Mouse (Mus musculus): ENCODE data around the gene Hrh2. TPM values are rescaled to one million over a fixed set of nuclear protein-coding genes. Genes with fewer than 3 reads are reported as not detected.

Hrh2 gene
- polyA plus RNA-seq, 1 experiment from 2014 or later = 0.06 TPM

DNA sequence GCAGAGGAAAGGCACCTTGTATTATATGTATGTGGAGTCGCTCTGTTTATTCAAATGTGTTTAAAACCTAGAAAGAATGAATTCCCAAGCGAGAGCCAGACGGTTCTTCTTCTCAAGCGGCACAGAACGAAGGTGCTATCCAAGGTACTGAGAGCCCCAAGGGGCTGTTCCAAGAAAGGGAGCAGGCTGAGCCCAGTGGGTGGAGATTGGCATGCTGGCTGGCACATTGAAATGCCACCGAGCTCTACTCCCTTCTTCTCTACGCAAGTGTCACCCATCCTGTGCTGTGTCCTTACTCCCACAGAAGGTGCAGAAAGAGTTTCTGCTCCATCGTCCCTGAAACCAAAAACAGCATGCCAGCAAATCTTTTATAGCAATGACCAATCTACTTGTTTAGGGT is 68.4 kb downstream of the Hrh2 start:
- Histone ChIP-seq H3K4me1 (peaks cover 21% of the 10 kb centered on the region), H3K36me3 (replicated peaks) (no peaks in the 10 kb centered on the region), H3K27ac (no peak overlapping the region), H3K9me3 (no peaks in the 10 kb centered on the region), H3K4me3 (no peak overlapping the region), H3K27me3 (ENCODE audit: poor library complexity, severe bottlenecking) (peaks cover 7% of the 10 kb centered on the region; the same call in 1 of the 2 replicates)
- DNase-seq (ENCODE audit: extremely low spot score, low spot score) = no peak
- 38% methylated on average over 8 of the region's 8 CpGs for WGBS

DNA sequence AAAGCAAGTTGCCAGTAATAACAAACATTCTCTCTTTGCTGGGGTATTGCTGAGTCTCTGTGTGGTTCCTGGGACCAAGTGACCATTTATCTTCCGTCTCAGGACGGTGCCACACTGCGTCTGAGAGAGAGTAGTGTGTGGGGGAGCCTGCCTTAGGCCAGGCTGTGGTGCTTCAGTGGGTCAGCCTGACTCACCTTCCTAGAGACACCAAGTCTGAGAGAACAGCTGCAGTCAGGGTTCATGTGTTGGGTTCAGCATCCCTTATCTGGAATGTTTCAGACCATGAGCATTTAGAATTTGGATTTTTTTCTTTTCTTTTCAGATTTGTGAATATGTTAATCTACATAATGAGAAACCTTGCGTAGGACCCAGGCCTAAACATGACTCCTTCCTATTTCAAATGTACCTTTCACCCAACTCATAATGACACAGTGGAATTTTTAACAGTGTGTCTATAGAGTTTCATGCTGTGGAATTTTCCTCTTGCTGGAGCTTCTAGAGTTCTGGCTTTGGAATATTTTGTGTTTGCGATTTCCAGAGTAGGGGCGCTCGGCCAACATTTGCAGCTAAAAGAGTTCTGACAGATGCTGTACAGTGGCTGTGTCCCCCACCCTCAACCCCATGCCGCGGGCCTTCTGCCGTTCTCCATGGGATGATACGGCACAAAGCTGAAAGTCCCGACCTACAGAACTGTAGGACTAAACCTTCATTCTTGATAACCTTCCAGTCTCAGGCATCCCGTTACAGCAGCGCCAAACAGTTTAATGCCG is 71.0 kb downstream of the Hrh2 start:
- no peak for DNase-seq (ENCODE audit: extremely low spot score, low spot score)
- Histone ChIP-seq H3K36me3 (replicated peaks) (no peaks in the 10 kb centered on the region), H3K27ac (no peak overlapping the region), H3K4me3 (no peak overlapping the region), H3K4me1 (peaks cover 28% of the 10 kb centered on the region), H3K9me3 (no peaks in the 10 kb centered on the region), H3K27me3 (ENCODE audit: poor library complexity, severe bottlenecking) (0 out of 2 replicates have a peak, but pooled peaks cover 6% of the 10 kb centered on the region)
- WGBS = 92% methylated on average over 15 of the region's 15 CpGs

DNA sequence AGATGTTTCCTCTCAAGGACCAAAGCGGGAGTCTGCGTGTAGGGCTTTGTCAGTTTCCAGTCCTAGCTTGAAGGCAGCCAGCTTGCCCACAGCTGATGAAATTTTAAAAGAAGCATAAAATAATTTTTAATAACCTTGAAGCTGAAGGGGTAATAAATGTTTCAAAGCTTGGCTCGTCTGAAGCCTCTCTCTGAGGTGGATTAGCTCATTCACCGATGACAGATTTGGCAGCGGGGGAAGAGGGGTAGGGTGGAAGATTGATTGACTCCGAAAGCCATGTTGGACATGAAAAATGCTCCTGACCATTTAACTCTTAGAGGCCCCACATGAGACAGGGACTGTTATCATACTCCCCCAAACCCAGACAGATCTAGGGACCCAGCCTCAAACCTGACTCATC is 71.7 kb downstream of the Hrh2 start:
- H3K4me3 ChIP-seq = no peak overlapping the region
- H3K27ac ChIP-seq = no peak overlapping the region; the same call in 1 of the 2 replicates
- 88% methylated on average over 6 of the region's 6 CpGs for WGBS
- no peak for DNase-seq (ENCODE audit: extremely low spot score, low spot score)
- peaks cover 22% of the 10 kb centered on the region for H3K4me1 ChIP-seq
- no peaks in the 10 kb centered on the region for H3K36me3 ChIP-seq (replicated peaks)
- H3K27me3 ChIP-seq (ENCODE audit: poor library complexity, severe bottlenecking) = 0 out of 2 replicates have a peak, but pooled peaks cover 6% of the 10 kb centered on the region
- H3K9me3 ChIP-seq = no peaks in the 10 kb centered on the region

DNA sequence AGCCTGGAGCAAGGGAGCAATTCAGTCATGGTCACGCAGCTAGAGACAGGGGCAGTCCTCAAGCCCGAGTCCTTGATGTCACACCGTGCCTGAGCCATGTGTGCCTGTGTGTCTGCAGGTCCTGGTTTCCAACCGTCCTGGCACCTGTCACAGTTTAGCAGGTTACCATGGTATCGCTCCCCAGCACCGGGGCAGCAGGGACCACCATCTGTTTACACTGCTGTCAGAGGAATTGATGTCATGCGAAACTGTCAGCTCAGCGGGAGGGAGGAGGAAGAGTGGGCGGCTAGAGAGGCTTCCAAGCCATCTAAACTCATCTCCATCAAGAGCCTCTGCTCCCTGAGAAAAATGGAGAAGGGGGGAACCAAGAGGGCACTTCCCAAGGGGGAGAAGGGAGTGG is 74.5 kb downstream of the Hrh2 start:
- no peak for DNase-seq (ENCODE audit: extremely low spot score, low spot score)

DNA sequence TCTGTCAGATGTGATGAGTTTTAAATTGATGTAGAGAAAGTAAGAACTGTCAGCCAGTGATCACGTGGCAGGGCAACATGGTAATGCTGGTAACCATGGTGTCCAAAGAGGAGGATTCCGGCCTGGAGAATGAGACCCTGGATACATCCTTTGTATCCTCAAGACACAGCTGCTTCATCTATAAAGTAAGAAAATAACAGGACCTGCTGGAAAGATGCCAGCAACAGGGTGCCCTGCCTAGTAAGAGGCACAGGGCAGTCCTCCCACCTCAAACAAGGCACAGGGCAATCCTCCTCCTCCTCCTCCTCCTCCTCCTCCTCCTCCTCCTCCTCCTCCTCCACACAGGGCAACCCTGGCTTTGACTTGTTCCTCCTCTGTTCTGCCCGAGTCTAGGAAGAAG is 77.2 kb downstream of the Hrh2 start:
- 71% methylated on average over 3 of the region's 3 CpGs for WGBS
- Histone ChIP-seq H3K27ac (no peak overlapping the region), H3K4me1 (peaks cover 24% of the 10 kb centered on the region), H3K27me3 (ENCODE audit: poor library complexity, severe bottlenecking) (no peaks in the 10 kb centered on the region), H3K36me3 (replicated peaks) (no peaks in the 10 kb centered on the region), H3K4me3 (no peak overlapping the region), H3K9me3 (no peaks in the 10 kb centered on the region)
- DNase-seq (ENCODE audit: extremely low spot score, low spot score) = no peak

More for the DNA sequence above, 74.5 kb downstream of the Hrh2 start:
- peaks cover 28% of the 10 kb centered on the region for H3K4me1 ChIP-seq
- no peak overlapping the region for H3K4me3 ChIP-seq
- no peaks in the 10 kb centered on the region for H3K9me3 ChIP-seq
- H3K36me3 ChIP-seq (replicated peaks) = no peaks in the 10 kb centered on the region
- H3K27ac ChIP-seq = no peak overlapping the region
- 51% methylated on average over 9 of the region's 9 CpGs for WGBS
- no peaks in the 10 kb centered on the region for H3K27me3 ChIP-seq (ENCODE audit: poor library complexity, severe bottlenecking)

DNA sequence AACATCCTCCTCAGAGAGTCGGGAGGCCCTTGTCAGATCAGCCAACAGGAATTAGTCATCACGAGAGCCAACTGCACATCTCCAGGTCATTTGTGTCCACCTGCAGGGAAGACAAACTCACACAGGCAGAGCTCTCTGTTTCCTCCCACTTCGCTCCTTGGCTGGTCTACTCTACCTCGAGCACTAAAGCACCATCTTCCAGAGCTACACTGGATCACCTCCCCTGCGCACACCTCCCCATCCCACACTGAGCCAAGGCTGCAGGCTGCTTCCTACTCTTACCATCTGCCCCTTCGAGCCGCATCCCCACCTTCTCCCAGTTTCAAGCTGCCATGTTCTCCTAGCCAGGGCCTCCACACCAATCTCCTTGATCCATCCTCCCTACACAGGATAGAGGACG is 77.7 kb downstream of the Hrh2 start:
- no peak for DNase-seq (ENCODE audit: extremely low spot score, low spot score)
- Histone ChIP-seq H3K4me3 (no peak overlapping the region), H3K27me3 (ENCODE audit: poor library complexity, severe bottlenecking) (no peaks in the 10 kb centered on the region), H3K4me1 (peaks cover 18% of the 10 kb centered on the region), H3K9me3 (no peaks in the 10 kb centered on the region), H3K27ac (no peak overlapping the region), H3K36me3 (replicated peaks) (no peaks in the 10 kb centered on the region)
- 82% methylated on average over 8 of the region's 8 CpGs for WGBS

DNA sequence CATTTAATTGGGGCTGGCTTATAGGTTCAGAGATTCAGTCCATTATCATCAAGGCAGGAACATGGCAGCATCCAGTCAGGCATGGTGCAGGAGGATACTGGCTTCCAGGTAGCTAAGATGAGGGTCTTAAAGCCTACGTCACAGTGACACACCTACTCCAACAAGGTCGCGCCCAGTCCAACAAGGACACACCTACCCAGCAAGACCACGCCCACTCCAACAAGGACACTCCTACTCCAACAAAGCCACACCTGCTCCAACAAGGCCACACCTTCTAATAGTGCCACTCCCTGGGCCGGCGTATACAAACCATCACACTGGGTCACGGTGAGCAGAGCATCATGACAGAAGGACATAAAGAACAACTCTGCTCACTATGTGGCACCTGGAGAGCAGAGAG is 80.1 kb downstream of the Hrh2 start:
- Histone ChIP-seq H3K27ac (no peak overlapping the region), H3K27me3 (ENCODE audit: poor library complexity, severe bottlenecking) (no peaks in the 10 kb centered on the region), H3K9me3 (no peaks in the 10 kb centered on the region), H3K4me1 (0 out of 2 replicates have a peak, but pooled peaks cover 6% of the 10 kb centered on the region), H3K36me3 (replicated peaks) (no peaks in the 10 kb centered on the region), H3K4me3 (no peak overlapping the region)
- 95% methylated on average over 7 of the region's 7 CpGs for WGBS
- no peak for DNase-seq (ENCODE audit: extremely low spot score, low spot score)

DNA sequence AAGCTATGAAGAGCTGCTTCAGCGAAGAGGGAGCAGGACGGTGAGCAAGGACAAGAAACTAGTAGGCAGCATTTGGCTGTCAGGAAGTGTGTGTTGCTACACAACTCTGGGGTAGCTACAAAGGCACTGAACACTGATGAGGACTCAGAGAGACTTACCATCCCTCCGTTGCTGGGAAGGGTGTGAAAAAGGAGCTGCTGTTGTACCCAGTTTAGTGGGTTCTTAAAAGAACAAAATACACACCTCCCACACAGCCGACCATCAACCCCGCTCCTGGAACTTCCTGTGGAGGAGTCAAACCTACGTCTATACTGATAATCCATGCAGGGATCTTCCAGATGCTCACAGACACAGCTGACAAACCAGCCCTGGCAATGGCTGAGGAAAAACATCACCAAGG is 85.5 kb downstream of the Hrh2 start:
- peaks cover 10% of the 10 kb centered on the region for H3K4me1 ChIP-seq
- H3K27ac ChIP-seq = no peak overlapping the region
- no peaks in the 10 kb centered on the region for H3K9me3 ChIP-seq
- peaks cover 21% of the 10 kb centered on the region for H3K27me3 ChIP-seq (ENCODE audit: poor library complexity, severe bottlenecking)
- H3K4me3 ChIP-seq = no peak overlapping the region
- WGBS = 93% methylated on average over 6 of the region's 6 CpGs
- H3K36me3 ChIP-seq (replicated peaks) = no peaks in the 10 kb centered on the region
- DNase-seq (ENCODE audit: extremely low spot score, low spot score) = no peak

DNA sequence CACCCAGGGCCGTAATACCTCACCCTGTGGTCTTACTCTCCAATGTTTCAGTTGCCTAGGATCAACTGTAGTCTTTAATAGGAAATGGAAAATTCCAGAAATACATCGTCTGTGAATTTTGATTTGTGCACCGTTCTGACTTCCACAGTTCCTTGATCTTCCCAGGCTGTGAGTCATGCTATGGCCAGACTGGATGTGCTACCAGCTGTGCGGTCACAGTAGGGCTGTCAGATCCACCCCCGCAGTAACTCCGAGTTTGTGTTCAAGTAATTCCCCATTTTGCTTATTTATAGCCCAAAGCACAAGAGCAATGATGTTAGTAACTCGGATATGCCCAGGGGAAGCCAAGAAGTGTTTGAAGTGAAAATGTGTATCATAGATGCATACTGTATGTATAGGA is 88.4 kb downstream of the Hrh2 start:
- Histone ChIP-seq H3K4me3 (no peak overlapping the region), H3K27me3 (ENCODE audit: poor library complexity, severe bottlenecking) (peaks cover 43% of the 10 kb centered on the region), H3K36me3 (replicated peaks) (no peaks in the 10 kb centered on the region), H3K9me3 (no peaks in the 10 kb centered on the region; the same call in 1 of the 2 replicates), H3K4me1 (peaks cover 20% of the 10 kb centered on the region), H3K27ac (no peak overlapping the region)
- 91% methylated on average over 7 of the region's 7 CpGs for WGBS
- no peak for DNase-seq (ENCODE audit: extremely low spot score, low spot score)

DNA sequence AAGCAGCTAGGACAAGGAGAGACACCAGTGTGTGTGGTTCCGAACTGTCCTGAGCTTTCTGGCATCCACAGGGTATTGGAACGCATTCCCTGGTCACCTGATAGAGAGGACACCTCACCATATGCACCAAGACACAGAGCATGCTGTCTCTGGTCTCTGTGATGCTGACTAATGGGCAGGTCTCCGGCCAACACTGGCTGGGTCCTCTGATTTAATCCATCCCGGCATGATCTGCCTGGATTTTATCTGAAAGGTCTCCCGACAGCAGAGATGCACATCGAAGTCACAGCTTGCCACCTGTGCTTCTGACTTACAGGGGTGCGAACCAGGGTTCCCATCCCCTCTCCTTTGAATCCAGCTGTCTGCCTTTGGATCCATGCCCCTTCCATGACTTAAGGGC is 89.2 kb downstream of the Hrh2 start:
- 74% methylated on average over 7 of the region's 7 CpGs for WGBS
- no peaks in the 10 kb centered on the region for H3K36me3 ChIP-seq (replicated peaks)
- no peaks in the 10 kb centered on the region; the same call in 1 of the 2 replicates for H3K9me3 ChIP-seq
- H3K4me3 ChIP-seq = no peak overlapping the region
- H3K27me3 ChIP-seq (ENCODE audit: poor library complexity, severe bottlenecking) = peaks cover 43% of the 10 kb centered on the region
- no peak for DNase-seq (ENCODE audit: extremely low spot score, low spot score)
- H3K4me1 ChIP-seq = peaks cover 20% of the 10 kb centered on the region
- H3K27ac ChIP-seq = no peak overlapping the region

DNA sequence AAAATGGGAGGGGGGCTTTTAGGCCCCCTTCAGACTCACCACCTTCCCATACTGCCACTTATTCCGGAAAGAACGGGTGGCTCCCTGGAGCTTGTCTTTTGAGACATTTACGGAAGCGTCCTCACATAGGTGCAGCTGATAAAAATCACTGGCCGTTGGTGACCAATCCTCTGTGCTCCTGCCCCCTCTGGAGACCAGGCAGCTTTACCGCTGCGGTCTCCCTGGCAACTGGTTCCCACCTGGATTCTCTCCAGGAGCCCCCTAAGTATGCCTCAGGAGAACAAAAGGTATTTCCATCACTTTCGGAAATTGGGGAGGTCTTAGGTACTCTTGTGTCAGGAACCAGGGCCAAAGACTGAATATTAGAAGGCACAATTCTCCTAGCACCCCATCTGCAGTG is 89.7 kb downstream of the Hrh2 start:
- Histone ChIP-seq H3K27ac (no peak overlapping the region), H3K4me3 (no peak overlapping the region), H3K9me3 (no peaks in the 10 kb centered on the region; the same call in 1 of the 2 replicates), H3K27me3 (ENCODE audit: poor library complexity, severe bottlenecking) (peaks cover 43% of the 10 kb centered on the region), H3K36me3 (replicated peaks) (no peaks in the 10 kb centered on the region), H3K4me1 (peaks cover 20% of the 10 kb centered on the region)
- 33% methylated on average over 8 of the region's 8 CpGs for WGBS
- DNase-seq (ENCODE audit: extremely low spot score, low spot score) = no peak

DNA sequence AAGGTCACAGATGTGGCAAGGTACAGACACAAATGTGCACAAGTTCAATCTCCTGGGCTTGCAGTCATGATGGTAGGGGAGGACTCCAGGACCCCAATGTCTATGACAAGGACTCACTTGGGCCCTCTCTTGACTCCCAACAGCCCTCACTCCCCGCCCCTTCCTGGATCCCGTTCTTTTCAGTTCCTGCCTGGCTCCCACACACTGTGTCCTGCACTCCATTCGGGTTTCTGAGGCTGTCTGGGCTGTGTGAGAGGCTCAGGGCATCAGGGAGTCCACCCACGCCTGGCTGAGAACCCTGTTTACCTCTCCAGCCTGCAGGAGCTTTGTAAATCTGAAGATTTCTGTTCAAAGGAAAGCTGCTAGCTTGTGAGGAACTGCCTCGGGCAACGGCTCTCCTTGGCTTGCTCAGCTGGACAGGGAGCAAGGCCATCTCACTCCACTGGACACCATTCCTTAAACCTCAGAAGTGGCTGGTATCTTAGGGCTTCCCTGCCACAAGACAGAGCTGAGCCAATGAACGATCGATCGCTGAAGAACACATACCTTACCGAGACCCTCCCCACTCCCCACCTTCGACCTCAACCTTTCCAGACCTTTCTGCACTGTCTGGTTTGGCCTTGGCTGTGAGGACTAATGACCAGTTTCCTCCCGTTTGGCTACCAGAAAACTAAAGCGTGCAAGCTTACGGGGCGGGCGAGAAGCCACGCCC is 90.4 kb downstream of the Hrh2 start:
- H3K4me3 ChIP-seq = peak overlapping the region; percentile 41
- peak overlapping the region; percentile 68 for H3K27ac ChIP-seq
- peak; percentile 30 for DNase-seq (ENCODE audit: extremely low spot score, low spot score)
- WGBS = 16% methylated on average over 17 of the region's 17 CpGs
- H3K27me3 ChIP-seq (ENCODE audit: poor library complexity, severe bottlenecking) = peaks cover 43% of the 10 kb centered on the region
- no peaks in the 10 kb centered on the region; the same call in 1 of the 2 replicates for H3K9me3 ChIP-seq
- peaks cover 20% of the 10 kb centered on the region for H3K4me1 ChIP-seq
- H3K36me3 ChIP-seq (replicated peaks) = no peaks in the 10 kb centered on the region

DNA sequence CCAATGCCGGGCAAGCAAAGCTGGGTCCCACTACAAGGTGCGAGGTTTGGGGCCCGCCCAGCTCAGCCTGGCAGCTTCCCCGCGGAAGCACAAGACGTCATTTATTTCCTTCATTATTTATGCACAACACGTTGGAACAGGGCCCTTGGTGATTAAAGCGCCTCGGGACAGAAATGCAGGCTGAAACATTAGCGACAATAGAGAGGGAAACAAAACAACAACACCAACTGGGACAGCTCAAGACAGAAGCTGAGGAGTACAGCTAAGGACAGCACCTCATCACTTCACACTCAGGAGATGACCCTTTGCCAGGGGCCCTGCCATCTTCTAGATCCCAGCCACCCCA is 90.9 kb downstream of the Hrh2 start:
- peaks cover 20% of the 10 kb centered on the region for H3K4me1 ChIP-seq
- H3K9me3 ChIP-seq = no peaks in the 10 kb centered on the region; the same call in 1 of the 2 replicates
- H3K36me3 ChIP-seq (replicated peaks) = no peaks in the 10 kb centered on the region
- DNase-seq (ENCODE audit: extremely low spot score, low spot score) = no peak
- WGBS = 8% methylated on average over 10 of the region's 10 CpGs
- peak overlapping the region; percentile 41 for H3K4me3 ChIP-seq
- no peak overlapping the region for H3K27ac ChIP-seq
- peaks cover 43% of the 10 kb centered on the region for H3K27me3 ChIP-seq (ENCODE audit: poor library complexity, severe bottlenecking)

All from forebrain, embryonic 10.5 days (tissue).